Mouse (Mus musculus): ENCODE data around the gene Olfr937.

Olfr937 gene

DNA sequence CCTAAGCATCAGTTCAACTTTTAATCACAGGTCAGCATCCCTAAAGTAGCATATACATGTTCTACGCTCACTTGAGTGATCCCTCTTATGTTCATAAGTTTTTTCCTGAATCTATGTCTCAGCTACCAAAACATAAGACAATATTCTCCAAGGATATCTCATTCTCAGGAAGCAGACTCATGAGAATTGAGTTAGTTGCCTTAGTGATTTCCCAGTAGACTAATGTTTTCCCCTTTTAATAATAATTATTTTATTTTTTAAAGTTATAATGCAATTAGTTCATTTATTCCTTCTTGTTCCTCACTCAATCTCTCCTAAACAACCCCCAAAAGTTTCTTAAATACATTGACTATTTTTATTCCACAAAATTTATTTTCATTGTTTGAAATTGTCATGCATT, at the start of gene Olfr937:
Gene Olfr937 (minus strand): TSS at position 101 of the 400 bp plus-strand sequence.
- no peak for DNase-seq (ENCODE audit: low read depth, low spot score)

DNA sequence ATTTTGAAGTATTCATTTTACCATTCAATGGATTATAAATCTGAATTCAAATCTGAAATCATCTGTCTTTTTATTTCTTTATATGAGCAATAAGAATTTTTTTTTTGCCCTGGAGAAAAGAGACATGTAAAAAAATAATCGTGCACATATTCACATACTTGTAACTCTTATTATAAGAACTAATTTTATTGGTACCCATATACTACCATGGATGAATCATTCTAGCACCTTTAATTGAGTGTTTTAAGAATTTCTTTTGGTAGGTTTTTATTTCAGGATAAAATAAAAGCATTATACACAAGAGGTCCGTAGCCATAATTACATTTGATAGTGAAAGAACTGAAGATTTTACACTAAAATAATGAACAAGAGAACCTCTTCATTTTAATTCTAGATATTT, 14.0 kb upstream of the Olfr937 start, which contains the start of gene Olfr938:
Gene Olfr938 (minus strand): TSS at position 101 of the 400 bp plus-strand sequence.
- DNase-seq (ENCODE audit: low read depth, low spot score), result no peak

DNA sequence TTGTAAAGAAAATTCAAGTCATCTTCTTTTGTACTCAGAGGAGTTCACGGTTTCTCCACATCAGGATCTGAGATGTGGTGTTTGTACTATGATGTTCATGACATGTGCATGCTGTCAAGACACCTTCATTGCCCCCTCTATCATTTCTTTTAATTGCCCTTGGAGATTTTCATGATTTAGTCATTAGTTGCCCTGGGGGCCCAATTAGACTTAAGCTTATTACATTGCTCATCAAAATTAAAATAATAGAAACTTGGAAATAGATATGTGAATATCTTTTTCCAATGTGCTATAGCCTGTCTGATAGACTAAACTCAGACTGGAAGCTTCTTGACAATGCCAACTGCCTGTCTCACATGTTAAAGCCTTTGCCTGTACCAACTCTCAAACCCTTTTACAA, 41.5 kb downstream of the Olfr937 start, which contains the start of gene Olfr146:
Gene Olfr146 (minus strand): TSS at position 101 of the 400 bp plus-strand sequence.
- no peak for DNase-seq (ENCODE audit: low read depth, low spot score)

Data from CD4-positive helper T cell, adult 2 months (primary cell).